Mouse (Mus musculus): ENCODE measurements around the gene Gsto1. TPM values are rescaled to one million over a fixed set of nuclear protein-coding genes. Genes with fewer than 3 reads are reported as not detected.

The Gsto1 gene
- polyA plus RNA-seq, 1 experiment: 30.4 TPM

- Histone ChIP-seq H3K27me3 (ENCODE audit: control insufficient read depth, insufficient read depth, low read length) (no peaks in the 10 kb centered on the region), H3K4me1 (replicated peaks; ENCODE audit: control insufficient read depth, insufficient read depth, low read length) (peaks cover 3% of the 10 kb centered on the region; the same call in 1 of the 2 replicates), H3K27ac (ENCODE audit: control insufficient read depth, insufficient read depth, low read length) (no peak within 1 kb of the TSS), H3K36me3 (ENCODE audit: control insufficient read depth, insufficient read depth, low read length) (no peaks in the 10 kb centered on the region), H3K4me3 (ENCODE audit: control insufficient read depth, insufficient read depth, low read length) (peak within 1 kb of the TSS; percentile 69)
- TF ChIP-seq CTCF (IDR thresholded peaks at IDR 0.05; ENCODE audit: borderline replicate concordance, control insufficient read depth, extremely low read depth, insufficient read depth, low read length, poor library complexity): peak; percentile 57; the same call in 1 of the 2 replicates
- peak; percentile 66 for TF ChIP-seq POLR2A (IDR thresholded peaks at IDR 0.05; ENCODE audit: control insufficient read depth, extremely low read depth, insufficient read depth, low read length, poor library complexity)
- WGBS: under 1% methylated on average over 49 of the region's 49 CpGs
- peak; percentile 95 for DNase-seq
Observed at GRCm38 (mm10) chr19:47865353-47865947, 10.7 kb downstream of the Gsto1 start, which contains the start of gene Gsto2. Gene Gsto2, plus strand, starts transcription at chr19:47865534.

- TF ChIP-seq CTCF (IDR thresholded peaks at IDR 0.05; ENCODE audit: borderline replicate concordance, control insufficient read depth, extremely low read depth, insufficient read depth, low read length, poor library complexity): no peak
- no peak for TF ChIP-seq POLR2A (IDR thresholded peaks at IDR 0.05; ENCODE audit: control insufficient read depth, extremely low read depth, insufficient read depth, low read length, poor library complexity)
- peaks cover 3% of the 10 kb centered on the region; the same call in 1 of the 2 replicates for H3K4me1 ChIP-seq (replicated peaks; ENCODE audit: control insufficient read depth, insufficient read depth, low read length)
- no peak overlapping the region for H3K27ac ChIP-seq (ENCODE audit: control insufficient read depth, insufficient read depth, low read length)
- no peak for DNase-seq
- no peak overlapping the region for H3K4me3 ChIP-seq (ENCODE audit: control insufficient read depth, insufficient read depth, low read length)
- no peaks in the 10 kb centered on the region for H3K36me3 ChIP-seq (ENCODE audit: control insufficient read depth, insufficient read depth, low read length)
- no peaks in the 10 kb centered on the region for H3K27me3 ChIP-seq (ENCODE audit: control insufficient read depth, insufficient read depth, low read length)
- WGBS: 72% methylated on average over 4 of the region's 4 CpGs
Observed at GRCm38 (mm10) chr19:47867628-47868175, 12.9 kb downstream of the Gsto1 start.

DNA sequence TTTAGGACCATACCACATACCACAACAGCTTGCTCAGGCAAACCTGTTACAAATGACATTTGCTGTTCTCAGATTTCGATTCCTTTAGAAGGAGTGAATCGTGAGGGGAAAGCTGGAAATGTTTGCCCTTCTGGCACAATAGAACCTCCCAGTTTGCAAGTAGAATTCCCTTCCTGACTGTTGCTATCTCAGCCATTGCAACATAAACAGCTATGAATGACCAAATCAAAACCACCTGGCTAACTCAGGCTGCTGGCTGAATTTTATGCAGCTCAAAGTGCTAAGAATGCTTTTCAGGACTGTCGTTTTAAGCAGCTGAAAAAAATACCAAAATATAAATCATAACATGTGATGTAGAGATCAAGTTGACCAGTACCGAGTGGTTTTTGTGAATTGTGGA lies 14.2 kb downstream of the Gsto1 start:
- Histone ChIP-seq H3K36me3 (ENCODE audit: control insufficient read depth, insufficient read depth, low read length) (no peaks in the 10 kb centered on the region), H3K27ac (ENCODE audit: control insufficient read depth, insufficient read depth, low read length) (no peak overlapping the region), H3K27me3 (ENCODE audit: control insufficient read depth, insufficient read depth, low read length) (no peaks in the 10 kb centered on the region), H3K4me1 (replicated peaks; ENCODE audit: control insufficient read depth, insufficient read depth, low read length) (peaks cover 3% of the 10 kb centered on the region; the same call in 1 of the 2 replicates), H3K4me3 (ENCODE audit: control insufficient read depth, insufficient read depth, low read length) (no peak overlapping the region)
- WGBS: 85% methylated on average over 4 of the region's 4 CpGs
- no peak for DNase-seq
- no peak for TF ChIP-seq POLR2A (IDR thresholded peaks at IDR 0.05; ENCODE audit: control insufficient read depth, extremely low read depth, insufficient read depth, low read length, poor library complexity)
- TF ChIP-seq CTCF (IDR thresholded peaks at IDR 0.05; ENCODE audit: borderline replicate concordance, control insufficient read depth, extremely low read depth, insufficient read depth, low read length, poor library complexity): no peak

DNA sequence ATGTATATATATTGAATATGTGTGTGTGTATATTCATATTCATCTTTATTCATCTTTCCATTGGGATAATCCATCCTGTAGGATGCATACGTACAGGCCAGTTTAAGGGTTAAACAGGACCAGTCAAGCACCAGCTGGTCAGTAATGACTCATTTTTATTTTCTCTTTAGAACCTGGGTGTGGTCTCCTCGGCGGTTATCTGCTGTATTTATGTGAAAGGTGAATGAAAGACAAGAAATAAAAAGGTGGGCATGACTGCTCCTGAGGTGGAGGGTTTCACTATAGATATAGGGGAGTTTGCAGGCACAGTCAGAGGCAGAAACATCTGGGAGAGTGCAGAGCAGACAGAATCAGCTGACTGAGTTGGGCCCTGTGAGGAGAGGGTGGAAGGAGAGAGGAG lies 14.7 kb downstream of the Gsto1 start:
- no peak for TF ChIP-seq POLR2A (IDR thresholded peaks at IDR 0.05; ENCODE audit: control insufficient read depth, extremely low read depth, insufficient read depth, low read length, poor library complexity)
- no peak for TF ChIP-seq CTCF (IDR thresholded peaks at IDR 0.05; ENCODE audit: borderline replicate concordance, control insufficient read depth, extremely low read depth, insufficient read depth, low read length, poor library complexity)
- Histone ChIP-seq H3K27ac (ENCODE audit: control insufficient read depth, insufficient read depth, low read length) (no peak overlapping the region), H3K4me1 (replicated peaks; ENCODE audit: control insufficient read depth, insufficient read depth, low read length) (peaks cover 3% of the 10 kb centered on the region; the same call in 1 of the 2 replicates), H3K4me3 (ENCODE audit: control insufficient read depth, insufficient read depth, low read length) (no peak overlapping the region), H3K27me3 (ENCODE audit: control insufficient read depth, insufficient read depth, low read length) (no peaks in the 10 kb centered on the region), H3K36me3 (ENCODE audit: control insufficient read depth, insufficient read depth, low read length) (no peaks in the 10 kb centered on the region)
- DNase-seq: no peak
- WGBS: 86% methylated on average over 3 of the region's 3 CpGs

- Histone ChIP-seq H3K4me3 (ENCODE audit: control insufficient read depth, insufficient read depth, low read length) (no peak overlapping the region), H3K36me3 (ENCODE audit: control insufficient read depth, insufficient read depth, low read length) (no peaks in the 10 kb centered on the region), H3K4me1 (replicated peaks; ENCODE audit: control insufficient read depth, insufficient read depth, low read length) (peaks cover 1% of the 10 kb centered on the region; the same call in 1 of the 2 replicates), H3K27me3 (ENCODE audit: control insufficient read depth, insufficient read depth, low read length) (no peaks in the 10 kb centered on the region; the same call in 1 of the 2 replicates), H3K27ac (ENCODE audit: control insufficient read depth, insufficient read depth, low read length) (no peak overlapping the region)
- no peak for DNase-seq
- TF ChIP-seq POLR2A (IDR thresholded peaks at IDR 0.05; ENCODE audit: control insufficient read depth, extremely low read depth, insufficient read depth, low read length, poor library complexity): no peak
- no peak for TF ChIP-seq CTCF (IDR thresholded peaks at IDR 0.05; ENCODE audit: borderline replicate concordance, control insufficient read depth, extremely low read depth, insufficient read depth, low read length, poor library complexity)
- WGBS: 88% methylated on average over 7 of the region's 7 CpGs
Observed at GRCm38 (mm10) chr19:47870102-47870666, 15.4 kb downstream of the Gsto1 start.

DNA sequence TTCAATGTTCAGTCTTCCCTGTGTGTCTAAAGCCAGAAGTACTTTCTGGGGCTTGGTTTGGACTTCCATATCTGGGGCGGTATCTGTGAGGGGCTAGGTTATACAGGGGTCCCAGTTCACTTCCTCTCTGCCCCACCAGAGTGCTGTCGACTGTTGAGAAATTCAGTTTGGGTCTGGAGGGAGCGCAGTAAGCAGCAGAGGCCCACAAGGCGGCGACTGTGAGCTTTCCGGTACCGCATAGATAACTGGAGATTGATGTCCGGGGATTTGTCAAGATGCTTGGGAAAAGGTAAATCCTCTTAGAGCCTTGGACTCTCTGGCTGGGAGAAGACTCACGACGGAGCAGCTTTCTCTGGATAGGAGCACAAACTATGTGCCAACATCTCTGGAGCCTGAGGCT lies 16.7 kb downstream of the Gsto1 start:
- Histone ChIP-seq H3K36me3 (ENCODE audit: control insufficient read depth, insufficient read depth, low read length) (no peaks in the 10 kb centered on the region), H3K4me3 (ENCODE audit: control insufficient read depth, insufficient read depth, low read length) (no peak overlapping the region), H3K4me1 (replicated peaks; ENCODE audit: control insufficient read depth, insufficient read depth, low read length) (no peaks in the 10 kb centered on the region), H3K27ac (ENCODE audit: control insufficient read depth, insufficient read depth, low read length) (no peak overlapping the region), H3K27me3 (ENCODE audit: control insufficient read depth, insufficient read depth, low read length) (no peaks in the 10 kb centered on the region; the same call in 1 of the 2 replicates)
- 48% methylated on average over 10 of the region's 10 CpGs for WGBS
- no peak for TF ChIP-seq CTCF (IDR thresholded peaks at IDR 0.05; ENCODE audit: borderline replicate concordance, control insufficient read depth, extremely low read depth, insufficient read depth, low read length, poor library complexity)
- no peak for TF ChIP-seq POLR2A (IDR thresholded peaks at IDR 0.05; ENCODE audit: control insufficient read depth, extremely low read depth, insufficient read depth, low read length, poor library complexity)
- DNase-seq: peak; percentile 18

Measured in thymus, adult 2 months (tissue).